Mouse (Mus musculus): ENCODE results near the gene Gm17455.

Gene Gm17455

GRCm38 (mm10) chr10:60399449-60399848 lies at the start of gene Gm17455:
Gm17455 (plus strand) TSS chr10:60399726.
- DNase-seq = no peak

- DNase-seq = no peak
Measured at GRCm38 (mm10) chr10:60350077-60350804, 49.3 kb upstream of the Gm17455 start.

- no peak for DNase-seq
Measured at GRCm38 (mm10) chr10:60350805-60351167, 48.7 kb upstream of the Gm17455 start.

GRCm38 (mm10) chr10:60351248-60351647 lies 48.3 kb upstream of the Gm17455 start:
- DNase-seq = no peak

GRCm38 (mm10) chr10:60351761-60352455 lies 47.6 kb upstream of the Gm17455 start:
- DNase-seq = no peak

- no peak for DNase-seq
Measured at GRCm38 (mm10) chr10:60353241-60354002, 46.1 kb upstream of the Gm17455 start.

- no peak for DNase-seq
Measured at GRCm38 (mm10) chr10:60354003-60354325, 45.6 kb upstream of the Gm17455 start.

- DNase-seq = no peak
Measured at GRCm38 (mm10) chr10:60354881-60355677, 44.4 kb upstream of the Gm17455 start.

- DNase-seq = no peak
Measured at GRCm38 (mm10) chr10:60357441-60357840, 42.1 kb upstream of the Gm17455 start.

- no peak for DNase-seq
Measured at GRCm38 (mm10) chr10:60357901-60358300, 41.6 kb upstream of the Gm17455 start.

GRCm38 (mm10) chr10:60358776-60359175 lies 40.8 kb upstream of the Gm17455 start:
- DNase-seq = no peak

- DNase-seq = no peak
Measured at GRCm38 (mm10) chr10:60361615-60362309, 37.8 kb upstream of the Gm17455 start.

- DNase-seq = no peak
Measured at GRCm38 (mm10) chr10:60362310-60362628, 37.3 kb upstream of the Gm17455 start.

GRCm38 (mm10) chr10:60363426-60363825 lies 36.1 kb upstream of the Gm17455 start:
- no peak for DNase-seq

- no peak for DNase-seq
Measured at GRCm38 (mm10) chr10:60367145-60367544, 32.4 kb upstream of the Gm17455 start.

- DNase-seq = no peak
Measured at GRCm38 (mm10) chr10:60367904-60368303, 31.6 kb upstream of the Gm17455 start.

- DNase-seq = no peak
Measured at GRCm38 (mm10) chr10:60369405-60369804, 30.1 kb upstream of the Gm17455 start.

GRCm38 (mm10) chr10:60370098-60370497 lies 29.4 kb upstream of the Gm17455 start:
- DNase-seq = peak; percentile 53

GRCm38 (mm10) chr10:60370601-60371061 lies 28.9 kb upstream of the Gm17455 start:
- DNase-seq = no peak

GRCm38 (mm10) chr10:60371596-60372386 lies 27.7 kb upstream of the Gm17455 start:
- no peak for DNase-seq

GRCm38 (mm10) chr10:60373543-60373936 lies 26.0 kb upstream of the Gm17455 start:
- no peak for DNase-seq

All from cerebellum, adult 9-11 months (tissue).